16 mouse cellular contexts compared by ENCODE assay signal in the genomic region with DNA sequence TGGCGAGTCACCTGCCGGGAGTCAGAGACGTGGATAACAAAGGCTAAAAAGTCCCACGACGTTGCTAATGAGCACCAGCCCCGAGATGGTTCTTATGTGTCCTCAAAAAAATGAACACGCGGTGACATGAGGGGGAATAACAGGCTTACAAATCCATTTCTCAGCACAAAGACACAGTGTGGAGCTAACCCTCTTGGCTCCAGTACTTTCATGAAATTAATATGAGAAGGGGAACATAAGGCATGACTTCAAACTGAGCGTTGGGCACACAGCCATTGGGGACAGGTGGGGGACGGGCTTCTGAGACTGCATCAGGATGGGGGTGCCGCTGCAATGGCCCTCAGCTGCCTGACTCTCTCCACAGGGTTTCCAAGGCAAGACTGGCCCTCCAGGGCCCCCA.
DNase-seq lines count a peak whose midpoint lies in the region; ATAC-seq lines count a peak whose summit lies in the region.
"Had no signal": no experiment of that assay in that cellular context is flagged by ENCODE, and none has a peak within 500 bp of the region (broad histone marks: within the 10 kb centered on the region; RNA-seq: fewer than 3 reads in every experiment).

No protein-coding gene starts in this region.

- H3K4me2 ChIP-seq in midbrain, embryonic 14.5 days (ENCODE audit: low read length), result no peak overlapping the region
- no peak overlapping the region for H3K4me2 ChIP-seq in liver, embryonic 15.5 days
- no peak overlapping the region for H3K4me2 ChIP-seq in heart, embryonic 12.5 days
- H3K4me2 ChIP-seq: heart, embryonic 11.5 days; kidney, embryonic 15.5 days; limb, embryonic 13.5 days had no signal

- no peak overlapping the region for H3K9ac ChIP-seq in midbrain, embryonic 14.5 days (replicated peaks; ENCODE audit: low read length)
- peak overlapping the region; percentile 59; the same call in 1 of the 2 replicates for H3K9ac ChIP-seq in liver, embryonic 15.5 days
- no peak overlapping the region for H3K9ac ChIP-seq in heart, embryonic 12.5 days
- H3K9ac ChIP-seq: kidney, embryonic 15.5 days; limb, embryonic 13.5 days had no signal

- peaks cover 69% of the 10 kb centered on the region for H3K36me3 ChIP-seq in heart, embryonic 10.5 days
- H3K36me3 ChIP-seq in midbrain, embryonic 10.5 days, result peaks cover 7% of the 10 kb centered on the region
- H3K36me3 ChIP-seq in midbrain, embryonic 14.5 days (ENCODE audit: control insufficient read depth, insufficient read depth, low read length), result no peaks in the 10 kb centered on the region
- H3K36me3 ChIP-seq in liver, embryonic 15.5 days (replicated peaks), result peaks cover 4% of the 10 kb centered on the region; the same call in 1 of the 2 replicates
- H3K36me3 ChIP-seq in heart, embryonic 12.5 days, result peaks cover 71% of the 10 kb centered on the region

- ATAC-seq in midbrain, embryonic 14.5 days (ENCODE audit: low FRiP score, low TSS enrichment), result no peak; the same call in 1 of the 2 replicates
- ATAC-seq in liver, embryonic 15.5 days (ENCODE audit: insufficient read depth), result no peak
- ATAC-seq in heart, embryonic 12.5 days (ENCODE audit: insufficient number of reproducible peaks, low FRiP score), result no peak

- WGBS in heart, embryonic 10.5 days, result 88% methylated on average over 11 of the region's 11 CpGs
- WGBS in midbrain, embryonic 10.5 days, result 93% methylated on average over 11 of the region's 11 CpGs
- WGBS in midbrain, embryonic 14.5 days, result 83% methylated on average over 11 of the region's 11 CpGs
- 80% methylated on average over 11 of the region's 11 CpGs for WGBS in liver, embryonic 15.5 days (ENCODE audit: insufficient replicate concordance)
- WGBS in heart, embryonic 12.5 days, result 90% methylated on average over 11 of the region's 11 CpGs

- no peak overlapping the region for H3K4me3 ChIP-seq in heart, embryonic 10.5 days
- no peak overlapping the region for H3K4me3 ChIP-seq in midbrain, embryonic 10.5 days
- no peak overlapping the region for H3K4me3 ChIP-seq in midbrain, embryonic 14.5 days (replicated peaks; ENCODE audit: low read depth, low read length)
- H3K4me3 ChIP-seq in liver, embryonic 15.5 days (replicated peaks), result no peak overlapping the region
- H3K4me3 ChIP-seq in heart, embryonic 12.5 days, result no peak overlapping the region
- H3K4me3 ChIP-seq: erythroblast, embryonic 14.5 days; kidney, embryonic 15.5 days; limb, embryonic 13.5 days had no signal

- H3K27ac ChIP-seq in heart, embryonic 10.5 days, result peak overlapping the region; percentile 68; the same call in 1 of the 2 replicates
- H3K27ac ChIP-seq in midbrain, embryonic 10.5 days (replicated peaks), result peak overlapping the region; percentile 39; the same call in 1 of the 2 replicates
- H3K27ac ChIP-seq in midbrain, embryonic 14.5 days (replicated peaks; ENCODE audit: low read depth, low read length), result no peak overlapping the region
- peak overlapping the region; percentile 92 for H3K27ac ChIP-seq in liver, embryonic 15.5 days (replicated peaks)
- no peak overlapping the region for H3K27ac ChIP-seq in heart, embryonic 12.5 days (ENCODE audit: poor library complexity, severe bottlenecking)
- H3K27ac ChIP-seq: kidney, embryonic 15.5 days; limb, embryonic 13.5 days had no signal

- DNase-seq in heart, embryonic 10.5 days (ENCODE audit: low spot score), result no peak
- DNase-seq in heart, adult 8-10 months (ENCODE audit: low spot score), result no peak
- DNase-seq in midbrain, embryonic 10.5 days (ENCODE audit: low spot score), result no peak
- DNase-seq in midbrain, embryonic 14.5 days, result no peak
- peak; percentile 56 to 69 for DNase-seq in cerebellum, postnatal 25 days
- no peak for DNase-seq in adrenal gland, postnatal 4 days (ENCODE audit: low spot score in 2 of 2)
- DNase-seq: adrenal gland, postnatal 25 days; gastrocnemius, postnatal 10 days; lung, postnatal 36 days; thymus, postnatal 25 days had no signal

- no peaks in the 10 kb centered on the region for H3K9me3 ChIP-seq in heart, embryonic 10.5 days
- no peaks in the 10 kb centered on the region for H3K9me3 ChIP-seq in midbrain, embryonic 10.5 days (replicated peaks)
- no peaks in the 10 kb centered on the region for H3K9me3 ChIP-seq in midbrain, embryonic 14.5 days (ENCODE audit: control insufficient read depth, low read length)
- no peaks in the 10 kb centered on the region for H3K9me3 ChIP-seq in liver, embryonic 15.5 days (replicated peaks)
- no peaks in the 10 kb centered on the region for H3K9me3 ChIP-seq in heart, embryonic 12.5 days (replicated peaks)
- H3K9me3 ChIP-seq: kidney, embryonic 15.5 days; limb, embryonic 13.5 days had no signal

- 0 out of 2 replicates have a peak, but pooled peaks cover 4% of the 10 kb centered on the region for H3K27me3 ChIP-seq in heart, embryonic 10.5 days (ENCODE audit: insufficient read depth, poor library complexity, severe bottlenecking)
- no peaks in the 10 kb centered on the region for H3K27me3 ChIP-seq in midbrain, embryonic 10.5 days (ENCODE audit: low read depth, poor library complexity, severe bottlenecking)
- H3K27me3 ChIP-seq in midbrain, embryonic 14.5 days (ENCODE audit: control insufficient read depth, insufficient read depth, low read length), result no peaks in the 10 kb centered on the region
- no peaks in the 10 kb centered on the region for H3K27me3 ChIP-seq in liver, embryonic 15.5 days
- no peaks in the 10 kb centered on the region for H3K27me3 ChIP-seq in heart, embryonic 12.5 days (replicated peaks)
- H3K27me3 ChIP-seq: kidney, embryonic 15.5 days; limb, embryonic 13.5 days had no signal

- H3K4me1 ChIP-seq in heart, embryonic 10.5 days, result peaks cover 20% of the 10 kb centered on the region
- H3K4me1 ChIP-seq in midbrain, embryonic 10.5 days, result peaks cover 8% of the 10 kb centered on the region; the same call in 1 of the 2 replicates
- no peaks in the 10 kb centered on the region for H3K4me1 ChIP-seq in midbrain, embryonic 14.5 days (ENCODE audit: control insufficient read depth, insufficient read depth, low read length)
- H3K4me1 ChIP-seq in liver, embryonic 15.5 days (replicated peaks), result peaks cover 93% of the 10 kb centered on the region
- H3K4me1 ChIP-seq in heart, embryonic 12.5 days (replicated peaks), result peaks cover 20% of the 10 kb centered on the region
- H3K4me1 ChIP-seq: kidney, embryonic 15.5 days; limb, embryonic 13.5 days had no signal

Comparison
In these comparisons a context has a peak if more than half of its experiments do, and no peak if none do; other contexts are left out.
1. H3K27ac ChIP-seq: peak in heart, embryonic 10.5 days (single experiment), midbrain, embryonic 10.5 days (single experiment) and liver, embryonic 15.5 days (single experiment); none in midbrain, embryonic 14.5 days (single experiment) and heart, embryonic 12.5 days (single experiment).
2. DNase-seq: peak in cerebellum, postnatal 25 days (2 of 2); none in heart, embryonic 10.5 days (single experiment), heart, adult 8-10 months (single experiment), midbrain, embryonic 10.5 days (single experiment), midbrain, embryonic 14.5 days (single experiment) and adrenal gland, postnatal 4 days (0 of 2).